Mouse (Mus musculus) skeletal muscle tissue, postnatal 0 days (tissue): ENCODE data around the gene Cd300lf. TPM values are rescaled to one million over a fixed set of nuclear protein-coding genes. Genes with fewer than 3 reads are reported as not detected.

Experiments used
- polyA plus RNA-seq: library from polyadenylated mRNA; unstranded; fragments of >200 nt; fragmentation: Nextera tagmentation; extraction: Ambion mirVana; gene quantifications from 2 replicates; pipeline ENCODE4 v1.2.1, GENCODE M21; 2015

Gene Cd300lf
- 0.62 and 0.94 TPM in 2 replicates for polyA plus RNA-seq

DNA sequence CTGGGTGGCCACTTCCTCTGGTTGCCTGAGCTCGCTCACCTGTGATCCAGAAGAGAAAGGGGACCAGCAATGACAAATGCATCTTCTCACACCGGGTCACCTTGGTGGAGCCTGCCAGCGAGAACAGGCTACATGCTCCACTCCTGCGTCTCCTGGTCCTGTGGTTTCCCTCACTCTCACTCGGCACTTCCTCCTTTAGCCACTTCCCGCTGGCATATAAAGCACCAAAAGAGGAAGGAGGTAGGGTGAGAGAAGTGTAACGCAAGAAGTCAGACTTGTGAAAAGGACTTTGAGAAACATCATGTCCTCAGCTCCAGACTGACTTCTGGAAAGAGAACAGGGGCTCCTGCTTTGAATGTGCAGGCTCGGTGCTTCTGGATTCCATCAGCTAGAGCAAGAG lies at the start of gene Cd300lf:
Gene Cd300lf (minus strand): TSS at position 193 of the 400 bp plus-strand sequence.

DNA sequence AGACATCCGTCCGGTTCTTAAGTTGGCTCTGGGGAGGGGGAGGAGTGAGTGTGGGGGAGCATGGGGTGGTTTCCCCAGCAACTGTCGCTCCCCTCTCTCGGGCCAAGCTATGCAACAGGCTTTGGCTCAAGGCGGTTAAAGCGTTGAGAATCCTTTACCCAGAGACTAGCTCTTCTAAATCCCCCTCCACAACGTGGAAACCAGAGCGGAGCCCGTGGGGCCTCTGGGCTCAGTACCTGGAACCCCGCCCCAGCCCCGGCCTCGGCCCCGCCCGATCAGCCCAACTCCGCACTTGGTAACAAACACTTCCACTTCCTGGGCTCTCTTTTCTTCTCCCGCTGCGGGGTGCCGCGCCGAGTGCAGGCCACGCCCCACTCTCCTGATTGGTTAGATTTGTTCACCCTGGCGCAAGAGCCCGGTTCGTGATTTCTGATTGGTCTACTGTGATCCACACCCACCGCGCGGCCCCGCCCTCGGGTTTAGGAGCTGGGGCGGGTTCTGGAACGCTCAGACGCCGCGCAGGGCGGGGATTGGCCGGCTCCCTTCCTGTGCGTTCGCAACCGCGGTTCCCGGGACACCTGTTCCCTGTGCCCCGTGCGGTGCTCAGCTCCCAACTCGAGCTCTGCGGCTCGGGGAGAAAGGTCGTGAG lies 29.2 kb upstream of the Cd300lf start, which contains the start of gene Slc9a3r1:
Gene Slc9a3r1 (plus strand): TSS at position 510 of the 649 bp plus-strand sequence.

DNA sequence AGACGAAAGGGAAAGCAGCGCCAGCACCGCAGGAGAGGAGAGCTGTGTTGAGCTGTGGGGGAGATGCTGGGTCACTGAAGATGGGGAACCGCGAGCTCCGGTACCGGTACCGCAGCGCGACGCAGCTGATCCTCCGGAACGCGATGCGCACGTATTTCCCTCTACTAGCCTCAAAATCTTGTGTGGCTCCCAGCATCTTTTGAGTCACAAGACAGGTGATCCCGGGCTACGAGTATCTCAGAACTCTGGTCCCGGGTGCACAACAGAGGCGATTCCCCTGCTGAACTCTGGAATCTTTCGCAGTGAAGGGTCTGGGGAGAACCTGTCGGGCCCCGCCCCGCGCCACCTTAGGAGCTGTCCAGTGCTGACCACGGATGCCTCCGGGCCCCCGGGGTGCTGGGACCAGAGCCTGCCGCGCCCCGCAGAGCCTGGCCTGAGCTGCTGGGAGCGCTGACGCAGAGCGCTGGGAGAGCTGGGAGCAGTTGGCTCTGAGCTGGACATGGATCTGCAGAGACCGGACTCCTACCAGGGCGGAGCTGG lies 42.4 kb downstream of the Cd300lf start, which contains the start of gene Rab37:
Gene Rab37 (plus strand): TSS at position 70 of the 540 bp plus-strand sequence.

Other genes starting within 250 kb of the Cd300lf start
- 1.3 and 2.7 TPM in 2 replicates for gene Cd300a, start 244.0 kb downstream of the Cd300lf start, polyA plus RNA-seq
- gene Cd300lb, start 199.6 kb downstream of the Cd300lf start, polyA plus RNA-seq = 0.40 and 0.62 TPM in 2 replicates
- not detected in 2 replicates for gene Cd300c, start 164.8 kb downstream of the Cd300lf start, polyA plus RNA-seq
- 0.55 and 0.78 TPM in 2 replicates for gene Cd300ld, start 144.1 kb downstream of the Cd300lf start, polyA plus RNA-seq
- 2.0 and 2.1 TPM in 2 replicates for gene Cd300c2, start 132.1 kb downstream of the Cd300lf start, polyA plus RNA-seq
- gene Cd300ld2, start 117.8 kb downstream of the Cd300lf start, polyA plus RNA-seq = 0.16 TPM in 1 of 2 replicates, not detected in the other
- not detected in 2 replicates for gene Cd300ld4, start 107.0 kb downstream of the Cd300lf start, polyA plus RNA-seq
- not detected in 2 replicates for gene Cd300ld5, start 96.2 kb downstream of the Cd300lf start, polyA plus RNA-seq
- not detected in 2 replicates for gene Cd300ld3, start 85.6 kb downstream of the Cd300lf start, polyA plus RNA-seq
- gene Cd300e, start 71.8 kb downstream of the Cd300lf start, polyA plus RNA-seq = not detected in 2 replicates
- 1.1 and 1.5 TPM in 2 replicates for gene Rab37, start 42.6 kb downstream of the Cd300lf start, polyA plus RNA-seq
- gene Slc9a3r1, start 29.3 kb upstream of the Cd300lf start, polyA plus RNA-seq = 6.8 and 9.1 TPM in 2 replicates
- gene Tmem104, start 53.5 kb upstream of the Cd300lf start, polyA plus RNA-seq = 5.4 and 6.4 TPM in 2 replicates
- gene Nat9, start 53.9 kb upstream of the Cd300lf start, polyA plus RNA-seq = 16.0 and 17.3 TPM in 2 replicates
- gene Grin2c, start 133.3 kb upstream of the Cd300lf start, polyA plus RNA-seq = not detected in 2 replicates
- gene Fdxr, start 143.1 kb upstream of the Cd300lf start, polyA plus RNA-seq = 4.2 and 6.4 TPM in 2 replicates
- gene Fads6, start 163.7 kb upstream of the Cd300lf start, polyA plus RNA-seq = 0.06 and 0.09 TPM in 2 replicates
- 0.18 and 0.31 TPM in 2 replicates for gene Otop2, start 173.2 kb upstream of the Cd300lf start, polyA plus RNA-seq
- not detected in 2 replicates for gene Ush1g, start 188.0 kb upstream of the Cd300lf start, polyA plus RNA-seq
- 0.24 TPM in 1 of 2 replicates, not detected in the other for gene Otop3, start 200.7 kb upstream of the Cd300lf start, polyA plus RNA-seq
- gene Hid1, start 233.8 kb upstream of the Cd300lf start, polyA plus RNA-seq = 5.1 and 5.5 TPM in 2 replicates
- 5.0 and 6.7 TPM in 2 replicates for gene Cdr2l, start 247.9 kb upstream of the Cd300lf start, polyA plus RNA-seq